Mouse (Mus musculus): ENCODE results near the gene Mtap.

DNA sequence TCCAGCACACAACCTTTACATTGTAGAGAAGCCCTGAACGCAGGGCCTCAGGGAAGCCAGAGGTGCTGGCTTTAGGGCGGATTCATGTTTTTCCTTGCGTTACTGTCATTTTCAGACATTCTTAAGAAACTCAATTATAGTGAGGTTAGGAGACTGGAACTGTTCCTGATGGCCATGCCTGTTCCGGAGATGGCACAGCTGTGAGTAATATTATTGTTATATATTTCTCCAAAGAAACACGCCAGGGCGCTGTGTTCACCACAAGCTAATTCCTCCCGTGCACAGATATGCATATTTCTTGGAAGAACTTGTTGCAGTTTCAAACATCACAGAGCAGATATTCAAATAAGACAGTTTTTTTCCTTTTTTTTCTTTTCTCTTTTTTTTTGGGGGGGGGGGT, 47.8 kb upstream of the Mtap start:
- TF ChIP-seq EP300 (IDR thresholded peaks at IDR 0.05; ENCODE audit: low read depth) (no peak), CTCF (IDR thresholded peaks at IDR 0.05; ENCODE audit: low read depth) (no peak)

Data from liver, postnatal 0 days (tissue).